Mouse (Mus musculus): ENCODE data around the gene Trappc1. TPM values are rescaled to one million over a fixed set of nuclear protein-coding genes. Genes with fewer than 3 reads are reported as not detected.

The Trappc1 gene
- total and polyA plus RNA-seq, 3 experiments: 58.6 to 89.8 TPM; not detected in 1

DNA sequence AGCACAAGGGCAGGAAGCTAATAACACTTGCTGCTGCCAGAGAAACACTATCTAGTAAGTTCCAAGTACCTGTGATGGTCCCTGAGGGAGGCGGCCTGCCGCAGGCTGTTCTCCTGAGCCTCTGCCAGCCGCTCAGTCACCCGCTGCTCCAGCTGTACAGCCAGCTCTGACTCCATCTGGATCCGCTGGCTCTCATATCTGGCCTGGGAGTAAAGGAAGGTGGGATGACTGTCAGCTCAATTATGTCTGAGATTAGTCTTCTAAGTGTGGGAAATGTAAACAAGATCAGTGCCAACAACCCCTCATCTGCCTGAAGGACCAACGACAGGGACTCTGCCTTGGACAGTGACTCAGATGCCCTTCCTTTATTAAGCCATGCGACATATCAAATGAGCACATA, 12.5 kb upstream of the Trappc1 start:
- no peak for DNase-seq (ENCODE audit: low read depth, low spot score)
- Histone ChIP-seq H3K9me3 (replicated peaks; ENCODE audit: insufficient read depth, low read length) (no peaks in the 10 kb centered on the region), H3K9ac (ENCODE audit: control insufficient read depth, low read depth, low read length, poor library complexity, severe bottlenecking) (no peak overlapping the region), H3K27ac (ENCODE audit: control insufficient read depth, low read depth, low read length) (no peak overlapping the region), H3K4me1 (ENCODE audit: control insufficient read depth in 1 of 2, insufficient read depth in 2 of 2, low read length in 2 of 2) (peaks cover 1 to 3% of the 10 kb centered on the region in 2 experiments; a peak in 3 of 4 replicates), H3K36me3 (ENCODE audit: control insufficient read depth in 1 of 2, insufficient read depth in 2 of 2, low read length in 2 of 2) (peaks cover 2 to 15% of the 10 kb centered on the region in 2 experiments; a peak in 3 of 4 replicates), H3K79me2 (ENCODE audit: control insufficient read depth, insufficient read depth, low read length, poor library complexity) (no peaks in the 10 kb centered on the region), H3K4me3 (ENCODE audit: control insufficient read depth in 1 of 2, insufficient read depth in 1 of 2, low read depth in 2 of 2, low read length in 2 of 2) (no peak overlapping the region), H3K27me3 (ENCODE audit: control insufficient read depth in 1 of 2, insufficient read depth in 2 of 2, low read length in 2 of 2) (no peaks in the 10 kb centered on the region)
- TF ChIP-seq CHD1 (IDR thresholded peaks at IDR 0.05; ENCODE audit: low read depth, low read length): no peak
- TF ChIP-seq TAL1 (IDR thresholded peaks at IDR 0.05; ENCODE audit: low read length): no peak
- TF ChIP-seq MAX (IDR thresholded peaks at IDR 0.05; ENCODE audit: low read length): no peak
- TF ChIP-seq POLR2AphosphoS2 (IDR thresholded peaks at IDR 0.05; ENCODE audit: low read length): no peak
- TF ChIP-seq EP300 (IDR thresholded peaks at IDR 0.05; ENCODE audit: low read depth in 1 of 2, low read length in 2 of 2): no peak
- no peak for TF ChIP-seq HCFC1 (IDR thresholded peaks at IDR 0.05; ENCODE audit: low read depth, low read length)
- no peak for TF ChIP-seq NRF1 (IDR thresholded peaks at IDR 0.05; ENCODE audit: insufficient read depth, low read depth, low read length, poor library complexity, severe bottlenecking)
- TF ChIP-seq ELF1 (IDR thresholded peaks at IDR 0.05; ENCODE audit: low read depth, low read length): no peak
- no peak for TF ChIP-seq E2F4 (IDR thresholded peaks at IDR 0.05; ENCODE audit: borderline replicate concordance, low read depth, low read length)
- TF ChIP-seq BHLHE40 (IDR thresholded peaks at IDR 0.05; ENCODE audit: borderline replicate concordance, low read depth, low read length): no peak
- TF ChIP-seq USF1 (IDR thresholded peaks at IDR 0.05; ENCODE audit: low read depth, low read length): no peak
- no peak for TF ChIP-seq RAD21 (IDR thresholded peaks at IDR 0.05; ENCODE audit: low read depth, low read length)
- TF ChIP-seq TCF12 (IDR thresholded peaks at IDR 0.05; ENCODE audit: low read depth, low read length): no peak
- no peak for TF ChIP-seq ETS1 (IDR thresholded peaks at IDR 0.05; ENCODE audit: low read depth, low read length)
- TF ChIP-seq POLR2AphosphoS5 (IDR thresholded peaks at IDR 0.05; ENCODE audit: borderline replicate concordance, low read depth, low read length): no peak
- no peak for TF ChIP-seq CHD2 (IDR thresholded peaks at IDR 0.05; ENCODE audit: low read length)
- TF ChIP-seq GATA1 (IDR thresholded peaks at IDR 0.05; ENCODE audit: low read depth, low read length): no peak
- TF ChIP-seq NELFE (IDR thresholded peaks at IDR 0.05; ENCODE audit: low read depth, low read length): no peak
- TF ChIP-seq SMC3 (IDR thresholded peaks at IDR 0.05; ENCODE audit: low read depth, low read length): no peak
- TF ChIP-seq MXI1 (IDR thresholded peaks at IDR 0.05; ENCODE audit: low read depth, low read length): no peak

DNA sequence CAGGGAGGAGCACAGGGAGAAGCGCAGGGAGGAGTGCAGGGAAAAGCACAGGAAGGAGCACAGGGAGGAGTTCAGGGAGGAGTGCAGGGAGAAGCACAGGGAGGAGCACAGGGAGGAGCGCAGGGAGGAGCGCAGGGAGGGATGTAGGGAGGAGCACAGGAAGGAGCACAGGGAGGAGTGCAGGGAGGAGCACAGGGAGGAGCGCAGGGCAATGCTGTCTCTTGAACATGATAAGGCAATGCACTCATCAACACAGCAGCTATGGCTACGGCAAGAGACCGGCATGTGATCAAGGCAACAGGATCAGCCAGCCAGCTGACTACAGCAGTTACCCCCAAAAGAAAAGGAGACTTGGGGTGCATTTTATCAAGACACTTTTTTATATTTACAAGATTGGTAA, 7.4 kb upstream of the Trappc1 start:
- no peaks in the 10 kb centered on the region for H3K9me3 ChIP-seq (replicated peaks; ENCODE audit: insufficient read depth, low read length)
- no peak for DNase-seq (ENCODE audit: low read depth, low spot score)
- no peaks in the 10 kb centered on the region for H3K27me3 ChIP-seq (ENCODE audit: control insufficient read depth in 1 of 2, insufficient read depth in 2 of 2, low read length in 2 of 2)
- H3K9ac ChIP-seq (ENCODE audit: control insufficient read depth, low read depth, low read length, poor library complexity, severe bottlenecking): no peak overlapping the region
- no peaks in the 10 kb centered on the region for H3K79me2 ChIP-seq (ENCODE audit: control insufficient read depth, insufficient read depth, low read length, poor library complexity)
- H3K4me3 ChIP-seq (ENCODE audit: control insufficient read depth in 1 of 2, insufficient read depth in 1 of 2, low read depth in 2 of 2, low read length in 2 of 2): no peak overlapping the region
- H3K36me3 ChIP-seq (ENCODE audit: control insufficient read depth in 1 of 2, insufficient read depth in 2 of 2, low read length in 2 of 2): peaks cover 0 to 7% of the 10 kb centered on the region in 2 experiments; a peak in 2 of 4 replicates
- H3K27ac ChIP-seq (ENCODE audit: control insufficient read depth, low read depth, low read length): no peak overlapping the region
- H3K4me1 ChIP-seq (ENCODE audit: control insufficient read depth in 1 of 2, insufficient read depth in 2 of 2, low read length in 2 of 2): no peaks in the 10 kb centered on the region
- TF ChIP-seq TBP (IDR thresholded peaks at IDR 0.05; ENCODE audit: low read depth, low read length): no peak
- no peak for TF ChIP-seq ZMIZ1 (IDR thresholded peaks at IDR 0.05; ENCODE audit: low read depth, low read length)

All from MEL (cell line).